ENCODE assay signal across 32 mouse cellular contexts in the genomic region with DNA sequence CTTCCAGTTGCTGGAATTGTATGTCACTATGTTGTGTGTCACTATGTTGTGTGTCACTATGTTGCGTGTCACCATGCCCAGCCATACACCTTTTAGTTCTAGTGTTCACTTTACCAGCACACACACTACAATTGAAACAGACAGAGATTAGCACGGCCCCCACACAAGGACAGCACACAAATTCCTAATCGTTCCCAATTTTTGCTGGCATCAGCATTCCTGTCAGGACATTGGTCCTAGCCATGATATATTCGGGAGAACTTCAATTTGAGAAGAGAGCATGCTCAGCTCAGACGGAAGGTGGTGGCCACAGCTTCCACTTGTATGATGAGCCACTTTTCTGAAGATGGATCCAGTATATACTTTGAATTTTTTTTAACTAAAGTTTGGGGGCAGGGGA. TPM values are rescaled to one million over a fixed set of nuclear protein-coding genes. Genes with fewer than 3 reads are reported as not detected.
"Had no signal": no experiment of that assay in that cellular context is flagged by ENCODE, and none has a peak within 500 bp of the region (broad histone marks: within the 10 kb centered on the region; RNA-seq: fewer than 3 reads in every experiment).

No protein-coding gene starts in this region.

- H3K4me2 ChIP-seq: embryonic facial prominence, embryonic 12.5 days; embryonic facial prominence, embryonic 13.5 days; embryonic facial prominence, embryonic 15.5 days; forebrain, embryonic 12.5 days; forebrain, embryonic 13.5 days; forebrain, embryonic 15.5 days had no signal

- ATAC-seq: forebrain, embryonic 13.5 days; forebrain, embryonic 14.5 days; forebrain, embryonic 15.5 days; forebrain, embryonic 16.5 days; forebrain, postnatal 0 days had no signal

- DNase-seq: cerebellum, adult 8-10 months; cerebellum, adult 9-10 months; cerebellum, adult 9-11 months; cerebellum, postnatal 10 days; cerebellum, postnatal 14 days; cerebellum, postnatal 25 days; cerebellum, postnatal 36 days; embryo, embryonic 11 days; forebrain, postnatal 0 days; gastrocnemius, adult 2 months; gastrocnemius, postnatal 10 days; gastrocnemius, postnatal 14 days; gastrocnemius, postnatal 25 days; gastrocnemius, postnatal 36 days; heart, adult 11 months; heart, adult 18-20 months; heart, adult 2 months had no signal

- H3K27ac ChIP-seq: embryonic facial prominence, embryonic 10.5 days; embryonic facial prominence, embryonic 12.5 days; embryonic facial prominence, embryonic 13.5 days; embryonic facial prominence, embryonic 15.5 days; forebrain, embryonic 10.5 days; forebrain, embryonic 12.5 days; forebrain, embryonic 13.5 days; forebrain, embryonic 15.5 days; gastrocnemius, adult 2 months; heart, adult 2 months had no signal

- H3K9ac ChIP-seq: embryonic facial prominence, embryonic 12.5 days; embryonic facial prominence, embryonic 13.5 days; embryonic facial prominence, embryonic 15.5 days; forebrain, embryonic 12.5 days; forebrain, embryonic 13.5 days; forebrain, embryonic 15.5 days; forebrain, postnatal 0 days had no signal

- H3K27me3 ChIP-seq: embryonic facial prominence, embryonic 12.5 days; embryonic facial prominence, embryonic 13.5 days; embryonic facial prominence, embryonic 15.5 days; forebrain, embryonic 12.5 days; forebrain, embryonic 13.5 days; forebrain, embryonic 15.5 days had no signal

- H3K4me3 ChIP-seq: embryonic facial prominence, embryonic 10.5 days; embryonic facial prominence, embryonic 12.5 days; embryonic facial prominence, embryonic 13.5 days; embryonic facial prominence, embryonic 15.5 days; erythroblast, embryonic 14.5 days; forebrain, embryonic 10.5 days; forebrain, embryonic 12.5 days; forebrain, embryonic 13.5 days; forebrain, embryonic 15.5 days; gastrocnemius, adult 2 months; heart, adult 2 months had no signal

- H3K9me3 ChIP-seq: embryonic facial prominence, embryonic 10.5 days; embryonic facial prominence, embryonic 12.5 days; embryonic facial prominence, embryonic 13.5 days; embryonic facial prominence, embryonic 15.5 days; forebrain, embryonic 10.5 days; forebrain, embryonic 12.5 days; forebrain, embryonic 13.5 days; forebrain, embryonic 15.5 days had no signal

RNA-seq across cellular contexts. Expression of gene Tmem121b, which starts 31.2 kb away (rescaled TPM):
- total RNA-seq: gastrocnemius, adult 18-20 months; gastrocnemius, adult 2 months; gastrocnemius, adult 8-10 months; gastrocnemius, postnatal 25 days; gastrocnemius, postnatal 36 days; granulocyte monocyte progenitor cell, adult 5-6 weeks; heart, adult 18-20 months; heart, adult 2 months; heart, adult 8-10 months had no signal
- polyA plus RNA-seq: erythroblast, embryonic 14.5 days; heart, adult 2 months had no signal
